Mouse (Mus musculus) liver, embryonic 14.5 days (tissue): Measurements from ENCODE around the gene Cnppd1.

Experiments used
- CTCF ChIP-seq: IDR thresholded peaks from 2 replicates; pipeline ENCODE4 v1.5.1; 2016; ENCODE audit warnings: antibody characterized with exemption, low read depth, control low read depth
- EP300 ChIP-seq: IDR thresholded peaks from 2 replicates; pipeline ENCODE4 v1.6.1; 2016; ENCODE audit warnings: antibody characterized with exemption, low read depth

DNA sequence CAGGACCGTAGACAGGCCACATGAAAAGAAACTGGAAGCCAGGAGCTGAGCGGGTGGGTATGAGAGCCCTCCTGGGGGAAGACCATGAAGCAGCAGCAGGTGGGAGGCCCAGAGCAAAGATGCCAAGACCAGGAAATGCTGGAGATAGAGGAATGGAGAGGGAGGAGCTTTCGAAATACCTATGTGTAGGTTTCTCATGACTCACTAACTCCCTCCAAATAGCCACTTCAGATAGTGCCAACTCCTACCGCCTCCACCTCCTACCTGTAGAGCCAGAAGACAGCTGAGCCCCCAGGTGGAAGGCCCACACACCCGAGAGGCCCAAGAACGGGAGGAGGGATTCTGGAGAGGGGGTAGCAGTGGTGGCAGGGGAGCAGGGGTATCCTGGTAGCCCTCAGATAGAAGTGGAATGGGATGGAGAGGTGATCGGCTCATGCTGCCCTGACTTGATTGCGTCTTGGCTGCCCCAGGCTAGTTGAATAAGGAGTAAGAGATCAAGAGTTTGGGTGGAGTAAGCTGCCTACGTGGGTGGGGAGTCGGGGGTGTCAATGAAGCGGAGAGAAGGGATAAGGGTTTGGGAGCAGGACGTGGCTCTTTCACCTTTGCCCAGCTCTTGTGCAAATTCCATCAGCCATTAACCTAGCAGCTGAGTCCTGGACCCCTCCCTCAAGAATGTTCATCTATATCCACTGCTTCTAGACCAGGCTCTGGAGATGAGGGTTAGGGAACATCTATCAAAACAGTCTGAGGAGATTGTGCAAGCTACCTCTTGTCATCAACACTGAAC, 8.9 kb downstream of the Cnppd1 start, which contains the start of gene Slc23a3:
- TF ChIP-seq CTCF (no peak), EP300 (no peak)
